Mouse (Mus musculus): Measurements from ENCODE around the gene Gsc2. TPM values are rescaled to one million over a fixed set of nuclear protein-coding genes. Genes with fewer than 3 reads are reported as not detected.
"Not testable (repeated sequence)": the region's sequence is repeated elsewhere in the genome, so short reads cannot be mapped to it uniquely, and the experiment has no call there.

Gsc2 gene
- total RNA-seq (2021) = not detected
- long read RNA-seq = 0 reads

DNA sequence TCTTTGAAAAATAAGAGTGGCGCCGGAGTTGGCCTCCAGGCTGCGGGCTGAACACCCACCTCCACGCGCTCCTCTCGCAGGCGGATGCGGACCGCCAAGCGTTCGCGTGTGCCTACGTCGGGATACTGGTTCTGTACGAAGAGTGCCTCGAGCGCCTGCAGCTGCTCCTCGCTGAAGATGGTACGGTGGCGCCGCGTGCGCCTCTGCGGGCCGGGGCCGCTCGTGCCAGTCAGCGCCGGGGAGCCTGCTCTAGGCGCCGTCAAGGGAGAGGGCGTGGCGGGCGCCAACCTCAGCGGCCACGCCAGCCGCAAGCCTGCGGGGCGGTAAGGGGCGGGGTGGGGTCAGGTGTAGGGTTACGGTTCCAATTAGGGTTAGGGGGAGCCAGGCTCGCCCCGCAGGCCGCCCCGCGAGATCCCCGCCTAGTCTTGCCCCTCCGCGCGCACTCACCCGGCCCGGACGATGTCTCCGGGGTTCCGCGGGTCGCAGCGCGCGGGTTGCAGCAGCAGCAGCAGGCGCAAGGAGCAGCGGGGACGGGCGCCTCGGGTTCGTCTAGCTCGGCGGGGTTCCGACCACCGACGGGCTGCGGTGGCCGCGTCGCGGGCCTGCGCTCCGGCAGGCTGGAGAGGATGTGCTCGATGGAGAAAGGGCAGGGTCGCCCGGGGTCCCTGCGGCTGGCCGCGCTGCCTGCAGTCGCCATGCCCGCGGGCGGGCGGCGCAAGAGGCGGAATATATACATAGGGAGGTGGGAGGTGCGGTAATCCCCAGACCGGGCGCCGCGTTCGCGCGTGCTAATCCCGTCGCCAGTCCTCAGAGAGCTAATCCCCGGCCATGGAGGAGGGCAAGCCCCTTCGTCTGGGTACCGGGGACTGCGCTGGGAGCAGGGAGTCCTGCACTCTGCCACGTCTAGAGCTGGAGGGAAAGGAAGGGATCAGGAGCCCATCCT lies at the start of gene Gsc2:
Gsc2 (minus strand) TSS at position 753 of the 943 bp plus-strand sequence.
- no peak for DNase-seq (ENCODE audit: low spot score in 2 of 2)

GRCm38 (mm10) chr16:17962091-17962490 lies 47.2 kb upstream of the Gsc2 start:
- DNase-seq (ENCODE audit: low spot score in 2 of 2) = no peak

GRCm38 (mm10) chr16:17956052-17956638 lies 41.3 kb upstream of the Gsc2 start:
- not testable (repeated sequence) for DNase-seq (ENCODE audit: low spot score in 2 of 2)

- DNase-seq (ENCODE audit: low spot score in 2 of 2) = no peak
Observed at GRCm38 (mm10) chr16:17951618-17952017, 36.8 kb upstream of the Gsc2 start.

GRCm38 (mm10) chr16:17950068-17950467 lies 35.2 kb upstream of the Gsc2 start:
- no peak for DNase-seq (ENCODE audit: low spot score in 2 of 2)

DNA sequence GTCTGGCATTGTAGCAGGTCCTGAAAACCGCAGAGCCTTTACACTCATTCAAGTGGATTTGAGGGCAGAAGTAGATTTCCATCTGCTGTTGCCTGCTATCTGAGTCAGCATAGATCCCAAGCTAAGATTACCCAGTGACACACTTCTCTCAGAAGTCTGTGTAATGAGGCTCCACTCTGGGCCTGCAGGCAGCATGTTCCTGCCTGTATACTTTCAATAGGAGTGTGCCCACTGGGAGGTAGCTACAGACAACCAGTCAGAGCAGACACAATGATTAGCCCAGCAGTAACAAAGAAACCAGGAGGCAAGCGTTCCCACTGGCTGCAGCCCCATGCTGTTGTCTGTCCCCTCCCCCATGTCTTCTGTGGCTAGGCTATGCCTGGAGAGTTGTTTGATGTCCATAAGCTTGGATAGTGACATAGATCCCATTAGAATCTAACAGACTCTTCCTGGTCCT lies 34.6 kb upstream of the Gsc2 start:
- DNase-seq (ENCODE audit: low spot score in 2 of 2) = no peak

GRCm38 (mm10) chr16:17945081-17945831 lies 30.4 kb upstream of the Gsc2 start:
- DNase-seq (ENCODE audit: low spot score in 2 of 2) = no peak

DNA sequence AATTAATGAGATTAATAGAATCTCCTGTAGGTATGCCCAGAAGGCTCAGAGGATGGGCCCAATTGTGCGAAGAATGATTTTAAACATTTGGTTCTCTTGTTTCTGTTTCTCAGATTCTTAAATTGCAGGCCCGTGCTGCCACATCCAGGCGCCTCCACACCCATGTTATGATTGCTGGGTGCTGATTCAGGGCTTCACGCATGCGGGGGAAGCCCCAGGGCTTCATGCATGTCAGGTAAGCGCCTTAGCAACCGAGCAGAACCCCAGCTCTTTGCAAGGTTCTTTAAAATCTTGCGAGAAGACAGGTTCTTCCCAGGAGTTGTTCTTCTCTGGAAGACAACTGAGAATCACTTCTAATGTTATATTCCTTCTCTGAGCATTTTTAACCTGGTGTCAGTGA lies 28.6 kb upstream of the Gsc2 start:
- DNase-seq (ENCODE audit: low spot score in 2 of 2) = no peak

GRCm38 (mm10) chr16:17939255-17939751 lies 24.4 kb upstream of the Gsc2 start:
- DNase-seq (ENCODE audit: low spot score in 2 of 2) = no peak

DNA sequence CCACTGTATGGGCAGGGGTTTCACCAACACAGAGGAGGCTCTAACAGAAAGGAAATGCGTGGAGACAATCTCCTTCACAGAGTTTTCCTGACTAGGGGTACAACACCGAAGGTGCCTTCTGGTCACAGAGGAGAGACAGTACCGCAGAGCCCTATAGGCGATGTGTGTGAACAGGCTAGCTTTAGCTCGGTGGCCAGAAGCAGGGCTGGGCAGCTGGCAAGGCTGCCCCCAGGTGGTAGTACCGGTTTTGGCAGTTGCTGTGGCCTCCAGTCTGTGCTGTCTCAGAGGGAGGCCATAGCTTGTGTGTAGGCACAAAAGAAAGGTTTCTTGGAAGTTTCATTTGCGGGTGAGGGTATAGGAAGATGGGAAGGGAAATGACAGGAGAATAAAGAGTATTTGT lies 24.0 kb upstream of the Gsc2 start:
- peak in 1 of 2 experiments; percentile 48 for DNase-seq (ENCODE audit: low spot score in 2 of 2)

GRCm38 (mm10) chr16:17938187-17938586 lies 23.3 kb upstream of the Gsc2 start:
- no peak for DNase-seq (ENCODE audit: low spot score in 2 of 2)

GRCm38 (mm10) chr16:17936776-17937175 lies 21.9 kb upstream of the Gsc2 start:
- no peak for DNase-seq (ENCODE audit: low spot score in 2 of 2)

DNA sequence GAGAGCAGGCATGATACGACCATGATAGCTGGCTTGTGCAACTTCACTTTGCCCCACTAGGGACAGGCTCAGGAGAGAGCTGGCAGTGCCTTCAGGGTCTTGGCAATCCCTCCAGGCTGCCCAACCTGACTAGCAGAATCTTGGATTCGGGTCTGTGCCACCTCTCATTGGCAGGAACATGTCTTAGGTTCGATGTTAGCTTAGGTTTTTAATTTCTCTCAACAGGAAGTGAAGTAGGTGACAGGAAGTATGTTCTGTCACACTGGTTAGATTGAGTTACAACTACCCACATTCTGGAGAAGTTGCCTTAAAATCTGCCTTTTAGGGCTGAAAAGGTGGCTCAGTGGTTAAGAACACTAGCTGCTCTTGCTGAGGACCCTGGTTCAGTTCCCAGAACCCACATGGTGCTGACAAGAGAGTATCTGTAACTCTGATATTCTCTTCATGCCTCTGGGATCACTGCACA lies 19.6 kb upstream of the Gsc2 start:
- DNase-seq (ENCODE audit: low spot score in 2 of 2) = no peak

DNA sequence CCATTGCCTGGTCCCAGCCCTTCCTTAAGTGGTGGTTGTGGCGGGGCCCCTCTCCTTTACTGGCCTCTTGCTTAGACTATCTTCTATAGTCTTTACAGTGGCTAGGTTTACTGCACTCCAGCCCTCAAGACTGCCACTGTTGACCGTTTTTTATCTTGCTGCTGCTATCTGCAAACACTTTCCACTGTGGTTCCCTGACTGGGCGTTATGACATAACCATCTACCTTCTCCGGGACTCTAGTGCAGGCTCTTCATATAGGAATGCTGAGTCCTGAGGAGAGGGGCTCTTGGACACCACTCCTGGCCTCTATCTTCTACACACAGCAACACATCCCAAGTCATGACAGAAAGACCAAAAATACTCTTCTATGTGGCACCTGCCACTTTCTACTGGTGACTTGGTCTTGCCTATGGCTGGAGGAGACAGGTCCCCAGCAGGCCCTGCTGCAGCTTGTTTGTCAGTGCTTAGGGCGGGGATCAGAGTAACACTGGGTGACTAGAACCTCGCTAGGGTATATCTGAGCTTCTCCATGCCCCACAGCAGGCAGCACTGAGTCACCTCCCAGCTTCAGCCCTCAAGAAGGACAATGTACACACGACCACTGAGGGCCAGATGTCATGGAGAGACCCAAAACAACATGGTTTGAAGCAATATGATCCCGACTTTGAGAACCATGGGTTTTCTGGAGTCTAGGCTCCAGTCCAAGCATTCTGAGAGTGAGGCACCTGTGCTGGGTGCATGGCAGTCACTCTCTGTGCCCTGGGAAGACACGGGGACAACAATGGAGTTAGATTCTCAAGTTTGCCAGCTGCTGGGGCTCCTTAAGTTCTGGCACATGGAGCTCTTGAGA lies 19.0 kb upstream of the Gsc2 start:
- DNase-seq (ENCODE audit: low spot score in 2 of 2) = no peak

- DNase-seq (ENCODE audit: low spot score in 2 of 2) = no peak
Observed at GRCm38 (mm10) chr16:17931906-17932460, 17.1 kb upstream of the Gsc2 start.

- DNase-seq (ENCODE audit: low spot score in 2 of 2) = no peak
Observed at GRCm38 (mm10) chr16:17929631-17930030, 14.8 kb upstream of the Gsc2 start.

DNA sequence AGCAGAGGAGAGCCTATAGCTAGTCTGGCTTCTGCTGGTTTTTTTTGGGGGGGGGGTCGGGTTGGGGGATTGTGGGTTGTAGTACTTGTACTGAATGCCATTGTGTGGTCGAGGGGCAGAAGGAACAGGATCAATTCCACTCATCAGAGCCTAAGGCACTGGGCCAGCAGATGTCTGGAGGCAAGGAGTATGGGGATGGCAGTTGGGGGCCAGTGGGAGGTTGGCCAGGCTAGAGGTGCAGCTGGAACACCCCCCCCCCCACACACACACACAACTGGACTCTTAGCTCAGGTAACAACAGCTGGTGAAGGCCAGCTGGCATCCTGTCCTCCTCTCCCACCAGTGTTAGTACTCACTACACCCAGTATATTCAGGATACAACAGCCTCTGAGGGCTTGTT lies 14.4 kb upstream of the Gsc2 start:
- DNase-seq (ENCODE audit: low spot score in 2 of 2) = no peak

DNA sequence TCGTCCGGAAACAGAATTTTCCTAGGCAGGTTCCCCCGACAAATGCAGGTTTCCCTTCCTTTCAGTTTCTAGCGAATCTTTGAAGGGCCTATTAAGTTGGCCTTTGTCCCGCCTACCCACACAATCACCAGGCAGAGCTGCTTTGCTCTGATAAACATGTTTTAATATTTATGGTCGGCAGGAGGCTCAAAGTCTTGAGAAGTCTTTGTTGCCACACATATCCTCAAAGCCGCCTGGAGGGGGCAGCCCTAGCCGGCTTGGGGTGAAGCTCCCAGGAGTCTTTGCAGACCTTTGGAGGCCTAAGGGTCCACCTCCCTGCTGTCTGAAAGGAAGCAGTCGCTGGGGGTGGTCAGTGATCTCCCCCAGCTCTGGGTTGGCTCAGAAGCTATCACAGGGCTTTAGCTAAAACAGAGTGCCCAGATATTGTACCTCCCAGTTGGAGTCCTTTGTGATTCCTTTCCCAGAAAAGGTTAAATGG lies 13.8 kb upstream of the Gsc2 start:
- peak in 1 of 2 experiments; percentile 56 for DNase-seq (ENCODE audit: low spot score in 2 of 2)

GRCm38 (mm10) chr16:17928087-17928580 lies 13.3 kb upstream of the Gsc2 start, which contains the start of gene Slc25a1:
Gene Slc25a1 (minus strand): TSS chr16:17928219.
- DNase-seq (ENCODE audit: low spot score in 2 of 2) = peak; percentile 75 to 83
